Mouse (Mus musculus): ENCODE measurements around the gene Ncor2.

The Ncor2 gene

GRCm38 (mm10) chr5:125170107-125170842, 8.7 kb downstream of the Ncor2 start:
- no peak for DNase-seq (ENCODE audit: low read depth, low spot score)

GRCm38 (mm10) chr5:125168101-125168500, 10.9 kb downstream of the Ncor2 start:
- no peak for DNase-seq (ENCODE audit: low read depth, low spot score)

GRCm38 (mm10) chr5:125167524-125167923, 11.5 kb downstream of the Ncor2 start:
- no peak for DNase-seq (ENCODE audit: low read depth, low spot score)

DNA sequence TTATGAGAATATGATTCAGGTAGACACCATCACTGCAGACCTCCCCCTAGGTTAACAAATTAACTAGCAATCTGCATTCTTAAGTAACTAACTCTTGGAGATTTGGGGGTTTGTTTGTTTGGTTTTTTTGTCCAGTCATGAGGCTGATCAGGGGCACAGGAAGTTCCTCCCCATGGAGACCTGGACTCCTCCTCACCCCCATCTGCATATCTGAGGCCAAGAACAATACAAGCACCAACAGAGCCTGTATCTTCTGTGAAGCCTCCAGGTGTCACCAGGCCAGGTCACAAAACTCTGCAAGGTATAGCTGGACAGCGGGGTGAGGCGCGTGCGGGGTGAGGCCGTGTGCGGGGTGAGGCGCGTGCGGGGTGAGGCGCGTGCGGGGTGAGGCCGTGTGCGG, 13.0 kb downstream of the Ncor2 start:
- DNase-seq (ENCODE audit: low read depth, low spot score), result no peak

DNA sequence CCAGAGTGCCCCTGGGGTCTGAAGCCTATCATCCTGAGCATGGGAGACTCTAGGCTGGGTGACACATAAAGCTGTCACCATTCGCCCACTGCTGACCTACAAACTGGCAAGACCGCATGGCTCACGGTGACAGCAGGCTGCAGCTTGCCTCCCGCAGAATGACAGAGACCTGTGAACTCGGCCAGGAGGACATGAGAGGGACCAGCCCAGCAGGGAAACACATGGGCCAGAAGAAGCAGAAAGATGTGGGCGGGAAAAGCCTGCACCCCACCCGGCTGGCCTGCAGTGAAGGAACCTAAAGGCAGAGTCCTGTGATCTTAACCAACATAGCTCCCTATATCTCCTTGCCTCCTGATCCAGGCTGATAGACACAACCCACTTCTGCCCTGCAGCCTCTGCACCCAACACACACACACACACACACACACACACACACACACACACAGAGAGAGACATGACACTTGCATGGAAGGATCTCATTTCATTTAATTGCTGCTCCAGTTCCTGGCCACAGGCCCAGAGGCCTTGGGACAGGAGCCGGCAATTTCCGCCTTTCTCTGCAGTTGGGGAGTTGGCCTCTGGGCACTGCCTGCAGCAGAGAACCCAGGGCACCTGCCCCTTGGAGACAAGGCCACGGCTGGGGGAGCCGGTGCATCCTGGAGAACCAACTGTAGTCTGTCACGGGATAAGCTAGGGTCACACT, 14.4 kb downstream of the Ncor2 start:
- no peak for DNase-seq (ENCODE audit: low read depth, low spot score)

DNA sequence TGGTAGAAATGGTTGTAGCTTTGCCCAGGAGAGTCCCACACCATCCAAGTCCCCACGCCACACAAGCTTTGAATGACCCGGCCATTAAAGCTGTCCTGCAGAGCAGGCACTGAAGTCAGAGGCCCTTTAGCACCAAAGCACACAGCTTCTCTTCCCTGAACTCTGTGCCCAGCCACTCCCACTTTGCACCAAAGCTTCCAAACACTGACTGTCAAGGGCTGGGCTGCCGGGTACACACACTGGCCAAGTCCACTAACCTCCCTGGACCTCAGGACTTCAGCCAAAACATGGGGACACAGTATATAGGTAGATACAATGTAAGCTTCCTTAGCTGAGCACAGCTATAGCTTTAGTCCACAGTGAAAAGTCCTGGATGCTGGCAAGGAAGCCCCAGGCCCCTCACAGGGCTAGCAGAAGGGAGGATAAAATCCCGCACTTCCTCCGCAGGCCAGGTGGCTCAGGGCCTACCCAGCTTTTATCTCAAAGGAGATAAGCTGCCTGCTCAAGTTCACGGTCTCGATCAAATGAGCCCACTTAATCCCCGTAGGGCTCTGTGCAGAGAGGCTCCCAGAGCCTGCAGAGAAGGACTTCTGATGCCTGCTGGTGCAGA, 15.5 kb downstream of the Ncor2 start:
- no peak for DNase-seq (ENCODE audit: low read depth, low spot score)

- no peak for DNase-seq (ENCODE audit: low read depth, low spot score)
These were observed 16.6 kb downstream of the Ncor2 start for GRCm38 (mm10) chr5:125162461-125162860.

GRCm38 (mm10) chr5:125159804-125160405, 19.1 kb downstream of the Ncor2 start:
- DNase-seq (ENCODE audit: low read depth, low spot score), result no peak

- DNase-seq (ENCODE audit: low read depth, low spot score), result no peak
These were observed 19.7 kb downstream of the Ncor2 start for GRCm38 (mm10) chr5:125159293-125159692.

DNA sequence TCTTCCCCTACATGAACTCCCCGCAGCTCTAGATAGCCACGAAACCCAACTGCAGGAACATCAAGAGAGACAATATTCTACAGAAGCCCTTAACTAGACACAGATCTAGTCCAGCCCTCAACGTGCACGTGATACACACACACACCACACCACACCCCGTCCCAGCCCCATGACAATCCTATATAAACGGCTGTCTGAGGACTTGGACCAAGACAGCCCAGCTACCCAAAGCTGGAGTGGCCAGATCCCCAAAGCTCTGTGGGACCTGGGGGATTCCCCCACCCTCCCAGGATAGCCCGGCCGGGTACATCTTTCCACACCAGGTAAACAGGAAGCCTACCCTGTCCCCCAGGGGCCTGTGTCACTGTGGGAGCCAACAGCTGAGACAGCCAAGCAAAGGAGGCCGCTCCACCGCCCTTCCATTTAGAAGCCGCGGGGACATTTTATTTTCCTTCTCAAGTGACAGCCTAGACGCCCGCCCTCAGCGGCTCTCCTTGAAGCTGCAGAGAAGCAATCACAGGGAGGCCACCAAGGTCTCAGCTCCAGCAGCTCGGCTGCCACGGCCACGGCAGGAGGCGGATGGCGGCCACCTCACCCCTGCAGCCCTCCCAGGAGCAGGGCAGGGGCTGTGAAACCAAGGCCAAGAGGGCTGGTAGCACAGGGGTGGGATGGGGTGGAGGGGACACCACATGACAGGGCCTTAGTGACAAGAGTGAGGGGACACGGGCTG, 20.6 kb downstream of the Ncor2 start:
- DNase-seq (ENCODE audit: low read depth, low spot score), result no peak

DNA sequence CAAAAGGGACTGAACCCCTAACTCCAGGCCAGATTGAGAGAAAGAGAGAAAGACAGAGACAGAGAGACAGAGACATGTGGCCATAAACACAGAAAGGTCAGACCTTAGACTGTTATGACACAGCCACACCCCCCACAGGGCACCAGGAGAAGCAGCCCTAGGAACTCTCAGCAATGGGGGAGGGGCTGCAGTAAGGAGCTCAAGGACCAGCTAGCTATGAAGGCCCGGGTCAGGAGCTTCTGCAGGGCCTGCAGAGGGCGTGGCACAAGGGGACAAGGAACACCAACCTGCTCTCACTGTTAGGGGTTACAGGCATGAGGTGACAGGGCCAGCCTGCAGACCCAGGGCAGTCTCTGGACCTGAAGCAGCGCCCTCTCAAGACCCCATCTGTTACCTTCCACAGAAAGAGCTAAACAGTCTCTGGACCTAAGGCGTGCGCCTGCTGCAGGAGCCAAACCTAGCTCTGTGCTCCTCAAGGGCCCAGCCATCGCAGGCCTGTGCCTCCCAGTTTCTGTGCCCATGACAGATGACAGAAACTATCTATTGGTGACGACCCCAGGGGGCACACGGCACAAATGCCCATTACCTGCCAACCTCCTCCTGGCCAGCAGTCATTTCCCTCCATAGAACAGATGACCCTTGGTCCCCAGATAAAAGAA, 21.5 kb downstream of the Ncor2 start:
- no peak for DNase-seq (ENCODE audit: low read depth, low spot score)

DNA sequence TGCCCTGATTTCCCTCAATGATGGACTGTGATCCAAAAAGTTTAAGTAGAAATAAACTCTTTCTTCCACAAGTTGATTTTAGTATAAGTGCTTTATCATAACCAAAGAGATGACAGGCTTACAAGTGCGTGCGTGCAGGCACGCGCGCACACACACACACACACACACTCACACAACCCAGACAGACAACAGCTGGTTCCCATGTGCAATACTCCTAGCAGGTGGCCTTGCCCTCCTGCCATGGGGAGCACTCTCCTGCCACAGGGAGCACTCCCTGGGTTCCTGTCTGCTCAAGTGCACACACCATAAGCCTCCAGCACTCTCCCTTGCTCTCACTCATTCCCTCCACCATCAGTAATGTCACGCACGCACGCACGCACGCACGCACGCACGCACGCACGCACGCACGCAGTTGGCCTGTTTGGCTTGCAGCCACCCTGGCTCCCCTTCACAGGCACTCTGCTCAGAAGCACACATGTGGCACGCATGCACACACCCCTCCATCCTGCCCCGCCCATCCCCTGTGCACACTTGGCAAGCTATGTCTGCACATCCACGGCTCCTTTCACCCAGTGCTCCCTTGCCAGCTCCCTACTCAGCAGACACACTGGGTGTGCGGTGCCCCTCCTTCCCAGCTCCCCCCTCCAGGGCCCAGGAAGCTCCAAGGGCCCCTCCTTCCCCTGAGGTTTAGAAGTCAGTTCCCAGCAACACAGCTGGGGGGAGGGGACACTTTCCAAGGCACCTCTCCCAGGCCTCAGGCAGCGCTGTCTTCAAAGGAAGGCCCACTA, 22.4 kb downstream of the Ncor2 start:
- DNase-seq (ENCODE audit: low read depth, low spot score), result no peak

GRCm38 (mm10) chr5:125155451-125155850, 23.6 kb downstream of the Ncor2 start:
- DNase-seq (ENCODE audit: low read depth, low spot score), result no peak

DNA sequence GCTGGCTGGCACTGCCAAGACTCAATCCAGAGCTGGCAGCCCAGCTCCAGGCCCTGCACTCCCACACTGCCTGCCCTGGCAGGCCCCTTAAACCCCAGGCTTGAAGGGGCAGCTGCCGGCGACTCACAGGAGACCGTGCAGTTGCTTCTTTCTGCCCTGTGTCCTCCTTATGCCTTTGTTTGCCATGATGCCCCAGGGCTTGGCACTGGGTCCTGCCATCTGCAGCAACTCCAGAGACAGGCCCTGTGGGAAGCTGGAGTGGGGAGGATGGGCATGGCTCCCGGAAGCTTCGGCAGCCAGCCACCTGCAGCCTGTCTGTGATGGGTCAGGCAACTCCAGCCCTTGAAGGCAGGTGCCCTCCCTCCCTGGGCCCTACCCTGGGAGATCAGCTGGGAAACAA, 24.0 kb downstream of the Ncor2 start:
- DNase-seq (ENCODE audit: low read depth, low spot score), result no peak

DNA sequence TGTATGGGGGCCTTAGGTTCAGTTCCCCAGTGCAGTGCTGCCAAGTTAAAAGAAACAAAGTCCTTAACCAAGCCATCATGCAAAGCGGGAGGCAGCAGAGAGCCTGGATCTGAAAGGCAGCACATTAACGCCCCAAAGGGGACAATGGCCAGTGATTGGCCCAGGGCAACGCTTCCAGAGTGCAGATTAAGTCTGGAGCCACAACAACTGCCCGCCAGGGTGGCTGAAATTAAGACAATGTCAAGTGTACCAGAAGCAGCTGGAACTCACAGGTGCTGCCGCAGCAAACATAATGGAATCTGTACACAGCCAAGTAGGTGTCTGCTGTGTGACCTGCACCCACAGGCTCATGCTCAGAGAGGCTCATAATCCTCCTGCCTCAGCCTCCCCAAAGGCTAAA, 24.8 kb downstream of the Ncor2 start:
- DNase-seq (ENCODE audit: low read depth, low spot score), result no peak

DNA sequence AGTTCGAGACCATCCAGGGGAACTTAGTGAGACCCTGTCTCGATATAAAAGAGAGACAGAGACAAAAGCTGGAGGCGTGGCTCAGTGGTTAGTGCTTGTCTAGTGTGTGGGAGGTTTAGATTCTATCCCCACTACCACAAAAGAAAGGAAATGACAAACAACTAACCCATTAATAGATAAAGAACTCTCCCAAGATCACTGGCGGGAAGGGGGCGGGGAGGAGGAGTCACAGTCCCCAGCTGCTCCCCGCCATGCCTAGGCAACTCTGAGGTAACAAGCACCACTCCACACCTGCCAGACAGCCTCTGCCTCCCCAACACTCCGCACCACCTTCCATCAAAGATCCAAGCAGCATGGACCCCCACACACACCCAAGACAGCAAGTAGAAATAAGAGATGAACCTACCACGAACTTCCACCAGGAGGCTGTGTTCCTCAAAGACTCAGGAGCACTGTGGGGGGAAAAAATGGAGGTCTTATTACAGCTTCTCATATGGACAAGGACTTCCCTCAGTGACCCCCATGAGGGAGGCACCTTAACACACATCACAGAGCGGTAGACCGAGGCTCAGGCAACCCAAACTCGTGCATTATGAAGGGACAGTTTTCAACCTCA, 25.7 kb downstream of the Ncor2 start:
- no peak for DNase-seq (ENCODE audit: low read depth, low spot score)

DNA sequence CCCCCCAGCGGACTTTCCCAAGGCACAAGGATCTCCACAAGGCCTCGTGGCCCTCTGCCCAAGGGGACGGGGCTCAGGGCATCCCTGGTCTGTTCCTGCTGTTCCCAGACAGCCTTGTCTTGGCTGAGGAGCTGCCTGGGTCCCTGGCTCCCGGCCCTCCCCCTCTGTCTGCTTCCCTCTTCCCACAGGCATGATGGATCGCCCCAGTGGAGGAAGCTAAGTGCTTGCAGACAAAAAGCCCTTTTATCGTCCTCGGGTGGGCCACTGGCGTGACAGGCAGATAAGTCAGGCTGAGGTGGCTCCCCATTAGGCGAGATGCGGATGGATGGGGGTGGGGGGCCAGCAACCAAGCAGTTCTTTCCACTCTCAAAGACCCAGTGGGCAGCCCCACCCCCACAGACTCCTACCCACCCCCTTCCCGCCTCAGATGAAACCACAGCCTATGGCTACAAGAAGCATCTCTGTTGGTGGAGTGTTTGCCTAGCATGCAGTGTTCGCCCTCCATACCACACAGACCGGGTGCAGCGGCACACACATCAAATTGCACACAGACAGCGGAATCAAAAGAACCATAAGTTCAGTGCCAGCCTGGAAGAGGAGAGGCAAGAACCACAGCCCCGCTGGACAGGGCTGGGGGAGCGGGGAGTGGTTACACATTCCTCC, 27.0 kb downstream of the Ncor2 start:
- no peak for DNase-seq (ENCODE audit: low read depth, low spot score)

GRCm38 (mm10) chr5:125150951-125151564, 28.0 kb downstream of the Ncor2 start:
- peak; percentile 69 for DNase-seq (ENCODE audit: low read depth, low spot score)

DNA sequence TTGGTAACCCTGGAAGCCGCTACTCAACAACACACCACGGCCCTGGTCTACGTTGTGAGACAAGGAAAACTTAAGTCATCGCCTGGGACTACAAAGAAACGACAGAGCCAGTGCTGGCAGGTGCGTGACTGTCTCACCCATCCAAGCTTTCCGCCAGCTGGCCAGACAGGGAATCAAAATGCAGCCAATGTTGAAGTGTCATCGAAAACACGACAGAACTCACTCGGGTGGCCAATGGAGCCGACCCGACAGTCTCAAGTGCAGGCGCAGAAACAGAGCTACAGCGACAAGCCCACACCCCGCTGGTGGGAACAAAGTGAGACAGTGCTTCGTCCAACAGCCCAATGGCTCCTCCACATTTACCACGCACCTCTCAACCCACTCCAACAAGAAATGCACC, 29.9 kb downstream of the Ncor2 start:
- DNase-seq (ENCODE audit: low read depth, low spot score), result no peak

Measured in retina, postnatal 7 days (tissue).